Mouse (Mus musculus) lung, postnatal 0 days (tissue): Measurements from ENCODE around the gene Sf3b3. TPM values are rescaled to one million over a fixed set of nuclear protein-coding genes. Genes with fewer than 3 reads are reported as not detected.

Source experiments
- ATAC-seq: fragments of 200-750 bp; cut with Nextera tagmentation; 2 replicates; pipeline ENCODE4 v1.8.0; 2017; ENCODE audit warnings: moderate library complexity
- DNase-seq: peaks from one replicate; pipeline ENCODE4 v3.0.0-alpha.2; 2016; ENCODE audit warnings: low spot score
- H3K27ac ChIP-seq: fragments of 300-500 bp; sonication (generic); 2 replicates; pipeline ENCODE4 v1.5.1; 2014; ENCODE audit warnings: antibody characterized with exemption, mild to moderate bottlenecking, low read length, mixed read lengths
- H3K27me3 ChIP-seq: fragments of 300-500 bp; sonication (generic); replicated peaks from 2 replicates; pipeline ENCODE4 v1.6.1; 2014; ENCODE audit warnings: low read length, mixed read lengths; ENCODE audit not compliant: insufficient read depth
- H3K36me3 ChIP-seq: fragments of 300-500 bp; sonication (generic); 2 replicates; pipeline ENCODE4 v1.6.1; 2014; ENCODE audit warnings: low read length, mixed read lengths; ENCODE audit not compliant: insufficient read depth
- H3K4me1 ChIP-seq: fragments of 300-500 bp; sonication (generic); 2 replicates; pipeline ENCODE4 v1.6.1; 2014; ENCODE audit warnings: antibody characterized with exemption, low read depth, low read length, mixed read lengths; ENCODE audit not compliant: insufficient read depth
- H3K4me2 ChIP-seq: fragments of 300-500 bp; sonication (generic); replicated peaks from 2 replicates; pipeline ENCODE4 v1.6.1; 2014; ENCODE audit warnings: low read depth, mild to moderate bottlenecking, low read length, moderate library complexity, mixed read lengths
- H3K4me3 ChIP-seq: fragments of 300-500 bp; sonication (generic); 2 replicates; pipeline ENCODE4 v1.5.1; 2014; ENCODE audit warnings: low read depth, low read length
- H3K9ac ChIP-seq: fragments of 300-500 bp; sonication (generic); replicated peaks from 2 replicates; pipeline ENCODE4 v1.6.1; 2014; ENCODE audit warnings: low read depth, mild to moderate bottlenecking
- H3K9me3 ChIP-seq: fragments of 300-500 bp; sonication (generic); 2 replicates; pipeline ENCODE4 v1.6.1; 2016; ENCODE audit warnings: low read length, mixed read lengths
- CTCF ChIP-seq: IDR thresholded peaks from 2 replicates; pipeline ENCODE4 v1.5.1; 2016; ENCODE audit warnings: antibody characterized with exemption, mild to moderate bottlenecking
- EP300 ChIP-seq: IDR thresholded peaks from 2 replicates; pipeline ENCODE4 v1.6.1; 2016; ENCODE audit warnings: antibody characterized with exemption, mild to moderate bottlenecking, control low read depth
- WGBS: fragments of 180-500 bp; shearing (Covaris S2); extraction: QIAGEN DNeasy Blood & Tissue Kit; methylation state at CpG from one replicate; pipeline ENCODE4 v1.1.7; 2014; 5-methylcytosine and 5-hydroxymethylcytosine counted together
- polyA plus RNA-seq: library from polyadenylated mRNA; unstranded; fragments of >200 nt; fragmentation: Nextera tagmentation; extraction: Ambion mirVana; gene quantifications from 2 replicates; pipeline ENCODE4 v1.2.1, GENCODE M21; 2015

The Sf3b3 gene
- polyA plus RNA-seq, 1 experiment from 2014 or later = 41.1 TPM

DNA sequence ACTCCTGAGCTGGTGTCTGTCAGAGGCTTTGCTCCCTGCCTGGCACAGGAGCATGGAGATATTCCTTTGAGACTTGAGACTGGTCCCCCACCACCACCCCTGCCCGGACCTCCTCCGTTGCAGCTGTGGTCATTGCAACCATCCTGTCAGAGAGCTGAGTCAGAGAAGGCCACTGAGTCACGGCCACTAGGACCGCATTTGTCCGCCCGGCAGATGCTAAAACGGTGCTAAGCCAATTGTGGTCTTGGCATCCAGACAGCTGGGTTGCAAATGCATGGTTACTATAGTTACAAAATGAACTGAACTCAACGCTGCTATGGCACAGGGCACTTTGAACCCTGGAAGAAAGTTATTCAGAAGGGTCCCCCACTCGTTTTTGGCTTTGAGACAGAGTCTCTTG is 53.1 kb downstream of the Sf3b3 start:
- no peaks in the 10 kb centered on the region for H3K9me3 ChIP-seq
- no peak overlapping the region for H3K4me3 ChIP-seq
- no peaks in the 10 kb centered on the region for H3K36me3 ChIP-seq
- peaks cover 7% of the 10 kb centered on the region; the same call in 1 of the 2 replicates for H3K4me1 ChIP-seq
- H3K9ac ChIP-seq = no peak overlapping the region
- 57% methylated on average over 9 of the region's 9 CpGs for WGBS
- H3K27me3 ChIP-seq = no peaks in the 10 kb centered on the region
- H3K4me2 ChIP-seq = no peak overlapping the region
- DNase-seq (no peak), ATAC-seq (no peak)
- no peak for TF ChIP-seq EP300
- no peak for TF ChIP-seq CTCF
- peak overlapping the region; percentile 61 for H3K27ac ChIP-seq

DNA sequence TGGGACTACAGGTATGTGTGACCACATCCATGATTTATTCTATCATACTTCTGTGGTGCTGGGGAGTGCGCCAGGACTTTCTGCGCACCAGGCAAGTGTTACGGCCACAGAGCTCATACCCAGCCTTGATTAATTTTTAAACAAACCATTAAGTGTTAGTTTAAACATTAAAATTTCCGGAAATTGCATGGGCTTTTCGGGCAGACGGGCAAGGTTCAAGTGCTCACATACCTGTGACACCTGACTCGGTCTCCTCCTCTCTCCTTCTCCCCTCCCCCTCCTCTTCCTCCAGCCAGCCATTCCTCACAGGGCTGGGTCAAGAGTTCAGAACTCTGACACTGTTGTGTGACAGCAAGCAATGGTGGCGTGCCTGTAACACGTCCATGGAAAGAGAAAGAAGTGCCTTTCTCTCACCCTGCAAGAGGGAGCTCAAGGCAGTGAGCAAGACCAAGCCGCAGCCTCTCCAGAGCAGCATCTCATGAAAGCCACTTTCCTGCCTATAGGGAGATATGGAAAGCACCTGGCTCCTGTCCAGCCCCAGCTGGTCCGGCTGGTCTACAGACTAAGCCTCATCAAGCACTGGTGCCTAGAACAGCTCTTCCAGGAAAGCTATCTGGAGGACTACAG is 53.9 kb downstream of the Sf3b3 start:
- Histone ChIP-seq H3K9me3 (no peaks in the 10 kb centered on the region), H3K27me3 (no peaks in the 10 kb centered on the region), H3K9ac (no peak overlapping the region), H3K4me3 (no peak overlapping the region), H3K36me3 (no peaks in the 10 kb centered on the region), H3K27ac (peak overlapping the region; percentile 61), H3K4me1 (peaks cover 7% of the 10 kb centered on the region; the same call in 1 of the 2 replicates), H3K4me2 (peak overlapping the region; percentile 29)
- TF ChIP-seq EP300 = peak; percentile 40; the same call in 1 of the 2 replicates
- no peak for TF ChIP-seq CTCF
- ATAC-seq = peak; percentile 83
- DNase-seq = peak; percentile 85
- WGBS = 25% methylated on average over 11 of the region's 11 CpGs

- 49% methylated on average over 10 of the region's 10 CpGs for WGBS
- H3K36me3 ChIP-seq = no peaks in the 10 kb centered on the region
- no peak for DNase-seq
- no peak overlapping the region for H3K9ac ChIP-seq
- no peaks in the 10 kb centered on the region for H3K27me3 ChIP-seq
- TF ChIP-seq EP300 (peak; percentile 54), CTCF (no peak)
- ATAC-seq = peak; percentile 11; the same call in 1 of the 2 replicates
- H3K4me1 ChIP-seq = peaks cover 7% of the 10 kb centered on the region; the same call in 1 of the 2 replicates
- no peaks in the 10 kb centered on the region for H3K9me3 ChIP-seq
- H3K4me2 ChIP-seq = no peak overlapping the region
- H3K4me3 ChIP-seq = no peak overlapping the region
- no peak overlapping the region for H3K27ac ChIP-seq
These were observed 55.4 kb downstream of the Sf3b3 start for GRCm38 (mm10) chr8:110791164-110791563.

- Histone ChIP-seq H3K9me3 (no peaks in the 10 kb centered on the region), H3K36me3 (no peaks in the 10 kb centered on the region), H3K27me3 (no peaks in the 10 kb centered on the region), H3K4me2 (no peak overlapping the region), H3K4me1 (peaks cover 7% of the 10 kb centered on the region; the same call in 1 of the 2 replicates), H3K9ac (no peak overlapping the region), H3K27ac (no peak overlapping the region), H3K4me3 (no peak overlapping the region)
- WGBS = 34% methylated on average over 6 of the region's 6 CpGs
- ATAC-seq (no peak), DNase-seq (no peak)
- TF ChIP-seq EP300 = no peak
- TF ChIP-seq CTCF = no peak
These were observed 56.3 kb downstream of the Sf3b3 start for GRCm38 (mm10) chr8:110790270-110790669.

- Histone ChIP-seq H3K9ac (no peak overlapping the region), H3K9me3 (no peaks in the 10 kb centered on the region), H3K27ac (no peak overlapping the region), H3K4me2 (no peak overlapping the region), H3K27me3 (no peaks in the 10 kb centered on the region), H3K36me3 (no peaks in the 10 kb centered on the region), H3K4me1 (peaks cover 7% of the 10 kb centered on the region; the same call in 1 of the 2 replicates), H3K4me3 (no peak overlapping the region)
- ATAC-seq (no peak), DNase-seq (no peak)
- 49% methylated on average over 12 of the region's 12 CpGs for WGBS
- no peak for TF ChIP-seq CTCF
- no peak for TF ChIP-seq EP300
These were observed 57.0 kb downstream of the Sf3b3 start for GRCm38 (mm10) chr8:110789571-110789970.

DNA sequence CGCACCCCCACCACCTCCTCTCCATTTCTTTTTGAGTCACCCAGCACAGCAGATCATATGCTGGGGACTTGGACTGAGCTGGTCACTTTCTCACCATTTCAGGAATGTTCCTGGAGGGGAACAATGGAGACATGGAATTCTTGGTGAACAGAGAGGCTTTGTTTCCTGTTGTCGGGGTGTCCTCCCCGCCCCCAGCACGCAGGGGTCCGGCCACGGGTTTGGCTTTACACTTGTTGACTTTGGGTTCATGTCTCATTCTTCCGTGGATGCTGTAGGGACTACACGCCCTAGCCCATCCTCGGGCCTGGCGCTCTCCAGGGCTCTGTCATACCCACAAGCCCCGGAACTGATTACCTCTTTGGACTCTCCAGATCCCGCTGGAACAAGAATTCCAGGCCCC is 57.6 kb downstream of the Sf3b3 start:
- Histone ChIP-seq H3K4me1 (peaks cover 7% of the 10 kb centered on the region; the same call in 1 of the 2 replicates), H3K9ac (no peak overlapping the region), H3K4me2 (no peak overlapping the region), H3K4me3 (no peak overlapping the region), H3K9me3 (no peaks in the 10 kb centered on the region), H3K27me3 (no peaks in the 10 kb centered on the region), H3K27ac (no peak overlapping the region), H3K36me3 (no peaks in the 10 kb centered on the region)
- 43% methylated on average over 12 of the region's 12 CpGs for WGBS
- TF ChIP-seq CTCF (no peak), EP300 (no peak)
- DNase-seq (no peak), ATAC-seq (no peak)
